Mouse (Mus musculus) liver, embryonic 12.5 days (tissue): ENCODE measurements around the gene Auts2. TPM values are rescaled to one million over a fixed set of nuclear protein-coding genes. Genes with fewer than 3 reads are reported as not detected.
A peak's percentile ranks its signal among the peaks of the same experiment; 100 is the strongest.

ENCODE experiments used
- ATAC-seq: fragments of 200-750 bp; cut with Nextera tagmentation; 2 replicates; pipeline ENCODE4 v1.8.0; 2017; ENCODE audit warnings: moderate number of reproducible peaks, mild to moderate bottlenecking, moderate library complexity
- H3K27ac ChIP-seq: fragments of 300-500 bp; sonication (generic); 2 replicates; pipeline ENCODE4 v1.5.1; 2016; ENCODE audit warnings: mild to moderate bottlenecking
- H3K27me3 ChIP-seq: fragments of 300-500 bp; sonication (generic); replicated peaks from 2 replicates; pipeline ENCODE4 v1.6.1; 2016; ENCODE audit warnings: mild to moderate bottlenecking, moderate library complexity
- H3K36me3 ChIP-seq: fragments of 300-500 bp; sonication (generic); 2 replicates; pipeline ENCODE4 v1.6.1; 2016; ENCODE audit warnings: mild to moderate bottlenecking, moderate library complexity
- H3K4me1 ChIP-seq: fragments of 300-500 bp; sonication (generic); 2 replicates; pipeline ENCODE4 v1.6.1; 2016
- H3K4me2 ChIP-seq: fragments of 300-500 bp; sonication (generic); 2 replicates; pipeline ENCODE4 v1.6.1; 2016; ENCODE audit warnings: mild to moderate bottlenecking, moderate library complexity
- H3K4me3 ChIP-seq: fragments of 300-500 bp; sonication (generic); 2 replicates; pipeline ENCODE4 v1.5.1; 2016; ENCODE audit warnings: mild to moderate bottlenecking, moderate library complexity
- H3K9ac ChIP-seq: fragments of 300-500 bp; sonication (generic); 2 replicates; pipeline ENCODE4 v1.6.1; 2016; ENCODE audit warnings: mild to moderate bottlenecking, moderate library complexity
- H3K9me3 ChIP-seq: fragments of 300-500 bp; sonication (generic); replicated peaks from 2 replicates; pipeline ENCODE4 v1.6.1; 2016; ENCODE audit warnings: mild to moderate bottlenecking, moderate library complexity
- WGBS: fragments of 180-500 bp; shearing (Covaris S2); methylation state at CpG from one replicate; pipeline ENCODE4 v1.1.7; 2016; ENCODE audit not compliant: insufficient replicate concordance; 5-methylcytosine and 5-hydroxymethylcytosine counted together
- polyA plus RNA-seq: library from polyadenylated mRNA; unstranded; fragments of >200 nt; fragmentation: Nextera tagmentation; extraction: Ambion mirVana; gene quantifications from 2 replicates; pipeline ENCODE4 v1.2.1, GENCODE M21; 2016

Gene Auts2
- polyA plus RNA-seq, 1 experiment from 2014 or later: 4.4 TPM

DNA sequence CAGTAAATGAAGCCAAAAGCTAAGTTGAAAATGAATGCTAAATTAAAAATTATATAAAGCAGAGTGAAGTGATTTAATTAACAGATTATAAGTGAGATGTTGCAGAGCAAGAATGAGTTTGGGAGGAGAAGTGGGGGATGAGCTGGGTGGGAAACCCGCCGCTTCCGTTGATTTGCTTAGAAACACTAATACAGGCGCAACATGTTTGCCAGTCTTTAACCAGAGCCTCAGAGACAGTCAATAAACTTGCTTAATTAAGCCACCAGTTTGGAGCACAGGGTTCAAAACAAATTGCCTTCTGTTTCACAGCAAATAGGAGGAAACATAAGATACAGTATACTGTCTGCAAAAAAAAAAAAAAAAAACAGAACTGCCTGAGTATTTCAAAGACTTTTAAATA lies 579.6 kb downstream of the Auts2 start:
- no peak overlapping the region for H3K4me2 ChIP-seq

DNA sequence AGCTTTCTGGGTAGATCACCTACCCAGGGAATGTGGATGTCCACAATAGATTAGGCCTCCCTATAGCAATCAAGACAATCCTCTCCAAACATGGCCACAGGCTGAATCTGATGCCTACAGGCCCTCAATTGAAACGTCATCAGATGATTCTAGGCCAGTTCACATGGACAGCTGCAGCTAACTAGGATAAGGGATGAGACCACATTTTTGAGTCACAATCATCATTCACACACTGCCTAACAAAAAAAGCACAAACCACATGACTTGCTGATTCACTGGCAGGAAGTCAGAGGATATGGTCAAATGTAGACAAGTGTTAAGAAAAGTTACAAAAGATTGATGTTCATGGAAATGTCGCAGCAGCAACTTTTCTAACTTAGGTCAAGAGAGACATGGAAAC lies 581.3 kb downstream of the Auts2 start:
- H3K9me3 ChIP-seq: no peaks in the 10 kb centered on the region
- peaks cover 6% of the 10 kb centered on the region; the same call in 1 of the 2 replicates for H3K4me1 ChIP-seq
- no peaks in the 10 kb centered on the region for H3K27me3 ChIP-seq
- no peak overlapping the region for H3K4me2 ChIP-seq
- 18% methylated on average over 2 of the region's 2 CpGs for WGBS
- H3K36me3 ChIP-seq: no peaks in the 10 kb centered on the region
- H3K9ac ChIP-seq: no peak overlapping the region
- ATAC-seq: 0 out of 2 replicates have a peak, but pooled peaks have one; percentile 32
- H3K4me3 ChIP-seq: no peak overlapping the region
- H3K27ac ChIP-seq: no peak overlapping the region

More for the DNA sequence above, 579.6 kb downstream of the Auts2 start:
- Histone ChIP-seq H3K27ac (no peak overlapping the region), H3K4me1 (no peaks in the 10 kb centered on the region), H3K36me3 (no peaks in the 10 kb centered on the region), H3K9ac (no peak overlapping the region), H3K4me3 (no peak overlapping the region), H3K27me3 (no peaks in the 10 kb centered on the region), H3K9me3 (no peaks in the 10 kb centered on the region)
- WGBS: 88% methylated on average over 4 of the region's 4 CpGs
- no peak for ATAC-seq

DNA sequence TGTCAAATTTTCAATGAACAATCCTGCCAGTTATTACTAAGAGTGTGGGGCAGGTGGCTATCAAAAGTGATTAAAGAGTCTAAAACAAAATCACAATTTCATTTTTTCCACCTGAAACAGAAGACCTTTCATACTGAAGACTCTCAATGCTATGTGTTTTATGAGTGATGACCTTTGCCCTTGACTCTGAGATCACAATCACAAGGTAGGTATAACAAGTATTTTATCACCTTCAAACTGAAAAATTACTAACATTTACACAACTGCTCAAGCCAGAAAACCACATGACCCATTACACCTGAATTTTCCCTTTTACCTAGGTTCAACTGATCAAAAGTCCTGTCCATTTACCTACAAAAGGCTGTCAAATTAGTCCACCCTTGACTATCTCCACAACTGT lies 582.7 kb downstream of the Auts2 start:
- Histone ChIP-seq H3K4me1 (peaks cover 18% of the 10 kb centered on the region), H3K27me3 (no peaks in the 10 kb centered on the region), H3K9me3 (no peaks in the 10 kb centered on the region), H3K36me3 (no peaks in the 10 kb centered on the region), H3K9ac (no peak overlapping the region), H3K4me2 (no peak overlapping the region), H3K4me3 (no peak overlapping the region), H3K27ac (no peak overlapping the region)
- no peak for ATAC-seq

DNA sequence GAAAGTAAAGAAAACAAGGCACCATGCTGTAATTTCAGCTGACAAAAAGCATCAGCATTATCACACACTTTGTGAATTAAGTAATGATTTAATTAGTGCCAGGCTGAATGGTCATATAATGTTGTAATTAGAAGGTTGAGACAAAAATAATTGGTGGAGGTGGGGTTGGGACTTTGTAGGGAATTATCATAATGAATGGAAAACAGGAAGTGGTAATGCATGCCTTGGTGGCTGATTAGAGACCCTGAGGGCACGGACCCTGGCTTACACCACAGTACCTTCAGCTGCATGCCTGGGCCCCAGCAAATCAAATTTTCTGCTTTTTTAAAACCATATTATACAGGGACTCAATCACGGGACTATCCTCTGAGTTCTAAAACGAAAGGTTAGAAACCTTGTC lies 586.1 kb downstream of the Auts2 start:
- Histone ChIP-seq H3K27ac (no peak overlapping the region), H3K36me3 (no peaks in the 10 kb centered on the region), H3K4me3 (no peak overlapping the region), H3K27me3 (no peaks in the 10 kb centered on the region), H3K4me2 (no peak overlapping the region), H3K4me1 (peaks cover 20% of the 10 kb centered on the region), H3K9ac (no peak overlapping the region), H3K9me3 (no peaks in the 10 kb centered on the region)
- 36% methylated on average over 3 of the region's 3 CpGs for WGBS
- ATAC-seq: no peak

DNA sequence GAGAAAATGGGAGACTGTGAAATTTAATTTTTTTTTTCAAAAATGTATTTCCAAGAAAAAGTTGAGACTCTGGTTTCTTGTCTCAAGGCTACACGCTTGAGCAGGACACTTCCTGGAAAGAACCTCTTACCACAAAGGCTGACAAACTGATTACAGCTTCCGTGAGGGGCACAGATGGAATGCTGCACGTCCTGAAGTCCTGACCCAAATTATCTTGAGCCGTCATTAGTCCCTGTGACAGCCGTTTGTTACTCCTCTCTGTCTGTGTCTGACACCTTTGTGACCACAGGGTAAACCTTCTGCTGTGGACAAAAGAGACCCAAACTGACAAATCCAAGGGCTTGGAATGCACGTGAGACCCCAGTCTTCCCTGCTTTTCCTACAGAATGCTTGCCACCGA lies 587.1 kb downstream of the Auts2 start:
- peak overlapping the region; percentile 20 for H3K4me2 ChIP-seq
- H3K9ac ChIP-seq: no peak overlapping the region
- peak; percentile 77 for ATAC-seq
- no peak overlapping the region for H3K4me3 ChIP-seq
- H3K9me3 ChIP-seq: no peaks in the 10 kb centered on the region
- WGBS: 17% methylated on average over 7 of the region's 7 CpGs
- H3K4me1 ChIP-seq: peaks cover 20% of the 10 kb centered on the region
- no peak overlapping the region for H3K27ac ChIP-seq
- H3K27me3 ChIP-seq: no peaks in the 10 kb centered on the region
- H3K36me3 ChIP-seq: no peaks in the 10 kb centered on the region

DNA sequence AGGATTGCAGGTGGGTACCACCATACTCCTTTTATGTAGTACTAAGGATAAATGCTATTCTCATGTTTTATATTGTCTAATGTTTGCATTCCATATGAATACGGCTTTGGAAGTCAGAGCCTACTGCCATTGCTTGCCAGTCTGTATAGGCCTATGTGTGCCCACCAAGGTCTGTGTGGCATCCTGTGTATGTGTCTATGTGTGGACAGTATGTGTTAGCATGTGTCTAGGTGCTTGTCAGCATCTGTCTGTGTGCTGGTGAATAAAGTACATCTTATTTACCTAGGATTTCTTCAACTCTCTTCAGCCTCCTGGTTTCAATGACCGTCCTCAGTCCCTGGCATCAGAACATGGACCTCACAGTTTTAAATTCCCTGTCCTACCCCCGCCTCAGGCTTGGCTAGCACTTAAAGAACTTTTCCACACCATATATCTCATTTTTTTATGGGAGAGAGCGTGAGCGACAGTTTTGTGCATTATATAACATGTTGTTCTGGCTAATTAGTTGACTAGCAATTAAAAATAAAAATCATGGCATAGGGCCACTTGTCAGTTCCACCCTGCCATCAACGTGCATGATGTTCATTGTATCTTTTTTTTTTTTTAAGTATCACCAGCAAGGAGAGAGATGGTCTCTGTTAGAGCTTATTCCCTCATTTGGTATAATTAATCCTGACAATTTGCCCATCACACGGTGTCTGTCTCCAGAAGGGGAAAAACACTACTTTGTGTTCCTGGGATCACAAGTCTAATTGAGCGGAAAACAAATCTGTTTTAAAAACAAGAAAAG lies 587.7 kb downstream of the Auts2 start:
- Histone ChIP-seq H3K9ac (no peak overlapping the region), H3K9me3 (no peaks in the 10 kb centered on the region), H3K4me3 (no peak overlapping the region), H3K27me3 (no peaks in the 10 kb centered on the region), H3K27ac (no peak overlapping the region), H3K4me1 (peaks cover 20% of the 10 kb centered on the region), H3K4me2 (no peak overlapping the region), H3K36me3 (no peaks in the 10 kb centered on the region)
- ATAC-seq: no peak
- 73% methylated on average over 8 of the region's 8 CpGs for WGBS

DNA sequence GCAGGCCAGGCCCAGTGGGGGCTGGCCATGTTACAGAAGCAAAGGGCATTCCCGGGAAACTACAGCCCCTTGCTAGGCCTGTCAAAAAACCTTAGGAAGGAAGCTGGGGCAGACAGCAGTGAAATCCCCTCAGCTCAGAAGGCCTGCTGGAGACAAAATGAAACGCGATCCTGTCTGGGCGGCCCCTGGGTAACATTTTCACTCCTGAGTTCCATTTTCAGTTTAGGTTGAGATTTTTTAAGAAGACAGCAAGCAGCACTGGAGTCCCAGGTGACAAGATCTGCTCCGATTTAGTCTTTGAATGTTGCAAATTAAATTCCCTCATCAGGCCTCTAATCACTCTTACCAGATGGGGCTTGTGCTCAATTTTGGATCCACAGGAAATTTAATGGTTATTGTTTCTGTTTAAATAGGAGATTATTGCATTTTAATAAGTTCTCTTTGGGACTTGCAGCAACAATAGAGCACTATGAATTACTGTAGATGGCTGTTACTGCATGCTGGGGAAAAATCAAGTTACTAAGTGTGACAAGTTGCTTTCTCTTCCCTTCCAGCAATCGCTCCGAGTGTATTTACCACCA lies 594.5 kb downstream of the Auts2 start:
- no peaks in the 10 kb centered on the region for H3K27me3 ChIP-seq
- WGBS: 62% methylated on average over 7 of the region's 7 CpGs
- ATAC-seq: no peak

DNA sequence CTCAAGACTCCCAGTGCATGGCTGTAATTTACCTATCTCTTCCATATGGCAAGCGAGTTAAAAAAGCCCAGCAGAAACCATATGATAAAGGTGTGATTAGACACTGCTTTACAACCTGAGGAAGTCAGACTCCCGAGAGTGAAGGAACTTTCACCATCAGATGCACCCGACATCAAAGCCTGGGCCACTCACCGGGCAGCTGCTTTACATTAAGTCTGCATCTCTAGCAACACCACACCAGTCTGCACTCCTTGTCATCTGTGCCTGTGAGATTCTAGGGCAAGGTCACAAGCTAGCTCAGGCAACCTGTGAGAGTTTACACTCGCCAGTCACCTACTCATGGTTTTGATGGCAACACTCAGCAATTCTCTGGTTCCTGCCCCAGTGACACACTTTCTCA lies 596.3 kb downstream of the Auts2 start:
- H3K36me3 ChIP-seq: no peaks in the 10 kb centered on the region
- H3K27me3 ChIP-seq: no peaks in the 10 kb centered on the region
- no peak overlapping the region for H3K4me2 ChIP-seq
- 68% methylated on average over 5 of the region's 5 CpGs for WGBS
- H3K9me3 ChIP-seq: no peaks in the 10 kb centered on the region
- no peak overlapping the region for H3K4me3 ChIP-seq
- H3K27ac ChIP-seq: no peak overlapping the region
- no peak for ATAC-seq
- H3K4me1 ChIP-seq: no peaks in the 10 kb centered on the region
- no peak overlapping the region for H3K9ac ChIP-seq

More for the DNA sequence above, 594.5 kb downstream of the Auts2 start:
- H3K9me3 ChIP-seq: no peaks in the 10 kb centered on the region
- H3K4me1 ChIP-seq: no peaks in the 10 kb centered on the region
- no peak overlapping the region for H3K4me2 ChIP-seq
- no peaks in the 10 kb centered on the region for H3K36me3 ChIP-seq
- H3K27ac ChIP-seq: no peak overlapping the region
- H3K9ac ChIP-seq: no peak overlapping the region
- H3K4me3 ChIP-seq: no peak overlapping the region

DNA sequence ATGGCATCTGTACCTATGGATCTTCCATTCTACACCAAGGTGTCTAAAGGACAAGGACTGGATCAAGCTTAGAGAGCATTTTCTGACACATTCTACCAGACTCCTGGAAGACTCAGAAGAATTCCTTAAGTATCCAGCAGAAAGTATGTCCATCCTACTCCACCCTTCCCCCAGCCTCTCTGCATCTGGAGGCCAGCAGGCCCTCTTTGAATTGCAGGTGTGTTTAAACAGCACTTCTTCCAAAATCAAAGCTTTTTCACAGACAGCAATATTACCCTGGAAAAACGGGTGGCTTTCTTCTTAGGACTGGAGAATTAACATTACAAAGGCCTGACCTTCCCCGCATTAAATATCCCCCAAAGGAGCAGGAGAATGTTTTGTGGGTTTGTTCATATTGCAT lies 598.4 kb downstream of the Auts2 start:
- Histone ChIP-seq H3K4me1 (no peaks in the 10 kb centered on the region), H3K4me3 (no peak overlapping the region), H3K27me3 (no peaks in the 10 kb centered on the region), H3K4me2 (no peak overlapping the region), H3K27ac (no peak overlapping the region), H3K9ac (no peak overlapping the region), H3K9me3 (no peaks in the 10 kb centered on the region), H3K36me3 (no peaks in the 10 kb centered on the region)
- 51% methylated on average over 2 of the region's 2 CpGs for WGBS
- no peak for ATAC-seq

DNA sequence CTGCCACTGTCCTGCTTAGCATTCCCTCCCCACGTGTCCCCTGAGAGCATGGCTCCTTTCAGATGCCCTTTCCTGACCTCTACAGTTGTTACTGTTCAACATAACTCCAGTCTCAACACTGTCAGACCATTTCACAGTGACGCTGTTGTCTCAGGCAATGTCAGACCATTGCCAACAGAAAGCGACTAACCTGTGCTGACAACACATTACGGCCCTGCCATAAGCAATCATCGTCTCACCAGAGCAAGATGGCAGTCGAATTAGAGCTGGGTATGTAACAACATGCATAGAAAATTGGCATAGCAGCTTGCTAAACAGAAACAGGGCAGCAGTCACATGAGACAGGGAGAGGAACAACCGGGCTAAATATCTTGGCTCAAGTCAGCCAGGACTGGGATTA lies 614.4 kb downstream of the Auts2 start:
- no peak for ATAC-seq
- Histone ChIP-seq H3K4me3 (no peak overlapping the region), H3K9me3 (no peaks in the 10 kb centered on the region), H3K9ac (no peak overlapping the region), H3K36me3 (no peaks in the 10 kb centered on the region), H3K4me2 (no peak overlapping the region), H3K4me1 (peaks cover 4% of the 10 kb centered on the region; the same call in 1 of the 2 replicates), H3K27ac (no peak overlapping the region), H3K27me3 (no peaks in the 10 kb centered on the region)
- 60% methylated on average over 7 of the region's 7 CpGs for WGBS

DNA sequence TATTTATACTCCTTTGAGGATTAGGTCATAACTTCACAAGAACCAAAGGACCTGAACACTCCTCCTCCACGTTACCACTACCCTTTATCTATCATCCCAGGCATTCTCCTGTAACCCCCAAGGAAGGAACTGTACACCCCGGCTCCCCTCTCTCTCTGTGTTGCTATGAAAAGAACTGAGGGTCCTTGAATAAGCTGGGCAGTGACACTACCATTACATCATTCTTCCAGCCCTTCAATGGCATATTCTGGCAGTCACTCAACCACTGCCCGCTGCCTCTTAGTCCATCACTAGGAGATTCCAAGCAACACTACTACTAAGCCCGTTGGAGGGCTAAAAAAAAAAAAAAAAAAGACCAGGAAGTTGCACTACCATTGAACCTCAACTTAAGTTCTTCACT lies 620.4 kb downstream of the Auts2 start:
- Histone ChIP-seq H3K27ac (no peak overlapping the region), H3K9ac (no peak overlapping the region), H3K9me3 (no peaks in the 10 kb centered on the region), H3K4me2 (no peak overlapping the region), H3K4me3 (no peak overlapping the region), H3K4me1 (no peaks in the 10 kb centered on the region), H3K36me3 (no peaks in the 10 kb centered on the region), H3K27me3 (no peaks in the 10 kb centered on the region)
- no peak for ATAC-seq
- WGBS: 40% methylated on average over 4 of the region's 4 CpGs

DNA sequence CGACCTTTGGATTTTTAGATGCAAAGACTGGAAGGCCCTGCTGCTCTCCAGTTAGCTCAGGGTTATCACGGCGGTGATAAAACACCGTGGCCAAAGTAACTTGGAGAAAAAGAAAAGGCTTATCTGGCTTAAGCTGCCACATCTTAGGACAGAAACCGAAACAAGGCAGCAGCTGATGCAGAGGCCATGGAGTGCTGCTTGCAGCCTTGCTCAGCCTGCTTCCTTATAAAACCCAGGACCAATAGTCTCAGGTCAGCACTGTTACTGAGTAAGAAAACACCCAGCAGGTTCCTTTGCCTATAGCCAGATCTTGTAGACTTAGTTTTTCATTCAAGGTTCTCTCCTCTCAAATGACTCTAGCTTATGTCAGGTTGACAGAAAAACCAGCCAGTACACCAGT lies 621.0 kb downstream of the Auts2 start:
- no peaks in the 10 kb centered on the region for H3K27me3 ChIP-seq
- no peaks in the 10 kb centered on the region for H3K4me1 ChIP-seq
- no peak for ATAC-seq
- no peak overlapping the region for H3K27ac ChIP-seq
- no peak overlapping the region for H3K4me3 ChIP-seq
- no peaks in the 10 kb centered on the region for H3K36me3 ChIP-seq
- 26% methylated on average over 5 of the region's 5 CpGs for WGBS
- no peak overlapping the region for H3K4me2 ChIP-seq
- no peaks in the 10 kb centered on the region for H3K9me3 ChIP-seq
- H3K9ac ChIP-seq: no peak overlapping the region
